In the genomic region with DNA sequence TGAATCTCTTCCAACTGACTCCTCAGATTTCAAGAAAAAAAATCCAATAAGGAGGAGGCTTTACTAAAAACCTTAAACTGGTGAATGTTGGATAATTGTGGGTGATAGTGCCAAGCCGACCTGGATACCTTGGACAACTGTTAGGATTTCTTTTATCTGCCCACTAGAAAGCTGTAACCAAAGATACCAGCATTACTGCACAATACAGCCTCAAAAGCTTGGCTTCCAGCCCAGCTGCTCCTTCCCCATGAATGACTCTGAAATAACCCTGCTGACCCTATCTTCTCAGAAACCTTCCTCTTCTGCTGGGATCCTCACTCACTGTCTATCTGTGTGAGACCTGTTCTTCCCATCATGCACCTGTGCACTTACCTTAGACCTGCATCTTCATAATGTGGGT, we compare ENCODE assay signal across 18 mouse cellular contexts.
A peak's percentile ranks its signal among the peaks of the same experiment; 100 is the strongest.
DNase-seq lines count a peak whose midpoint lies in the region; ATAC-seq and TF ChIP-seq lines count a peak whose summit lies in the region.
"Had no signal": no experiment of that assay in that cellular context is flagged by ENCODE, and none has a peak within 500 bp of the region (broad histone marks: within the 10 kb centered on the region; RNA-seq: fewer than 3 reads in every experiment).

No protein-coding gene starts in this region.

- TF ChIP-seq CTCF in liver, adult 2 months (IDR thresholded peaks at IDR 0.05; ENCODE audit: low read depth, low read length): no peak
- no peak for TF ChIP-seq CTCF in liver, postnatal 0 days (IDR thresholded peaks at IDR 0.05; ENCODE audit: low read depth)
- TF ChIP-seq CTCF in MEL (IDR thresholded peaks at IDR 0.05 in 2 of 3, conservative IDR thresholded peaks at IDR 0.05 in 1 of 3; ENCODE audit: control insufficient read depth in 1 of 3, insufficient read depth in 1 of 3, low read depth in 2 of 3, low read length in 3 of 3, poor library complexity in 1 of 3, severe bottlenecking in 1 of 3): no peak

- no peaks in the 10 kb centered on the region for H3K9me3 ChIP-seq in liver, postnatal 0 days (ENCODE audit: low read length)
- H3K9me3 ChIP-seq in MEL (replicated peaks; ENCODE audit: insufficient read depth, low read length): no peaks in the 10 kb centered on the region
- H3K9me3 ChIP-seq: embryonic facial prominence, embryonic 12.5 days; heart, embryonic 12.5 days; hindbrain, embryonic 10.5 days; hindbrain, embryonic 15.5 days had no signal

- no peak overlapping the region for H3K4me2 ChIP-seq in liver, postnatal 0 days (ENCODE audit: low read depth, low read length)
- H3K4me2 ChIP-seq: embryonic facial prominence, embryonic 12.5 days; heart, embryonic 12.5 days; hindbrain, embryonic 15.5 days had no signal

- no peak for TF ChIP-seq RAD21 in MEL (IDR thresholded peaks at IDR 0.05; ENCODE audit: low read depth, low read length)

- peak; percentile 43 for DNase-seq in cerebellum, postnatal 14 days
- DNase-seq in cerebellum, adult 9-10 months: no peak
- DNase-seq in liver, adult 2 months (ENCODE audit: extremely low read depth, low read depth, low spot score): no peak
- DNase-seq in liver, postnatal 0 days: no peak
- peak; percentile 82 for DNase-seq in MEL (ENCODE audit: low read depth, low spot score)
- DNase-seq in heart, adult 9 months (ENCODE audit: low spot score in 2 of 2): no peak
- DNase-seq in layer of hippocampus, adult 18-20 months (ENCODE audit: low spot score in 2 of 2): no peak
- DNase-seq: cerebellum, adult 11-12 months; cerebellum, postnatal 25 days; gastrocnemius, postnatal 14 days; heart, adult 2 months had no signal

- H3K9ac ChIP-seq in liver, adult 2 months (ENCODE audit: low read depth, low read length): no peak overlapping the region
- H3K9ac ChIP-seq in liver, postnatal 0 days (replicated peaks): no peak overlapping the region
- H3K9ac ChIP-seq in MEL (ENCODE audit: control insufficient read depth, low read depth, low read length, poor library complexity, severe bottlenecking): no peak overlapping the region
- H3K9ac ChIP-seq: embryonic facial prominence, embryonic 12.5 days; heart, embryonic 12.5 days; hindbrain, embryonic 15.5 days had no signal

- no peaks in the 10 kb centered on the region for H3K79me2 ChIP-seq in liver, adult 2 months (ENCODE audit: control insufficient read depth, insufficient read depth, low read length)
- no peaks in the 10 kb centered on the region for H3K79me2 ChIP-seq in MEL (ENCODE audit: control insufficient read depth, insufficient read depth, low read length, poor library complexity)

- TF ChIP-seq EP300 in liver, postnatal 0 days (IDR thresholded peaks at IDR 0.05; ENCODE audit: low read depth): no peak
- peak; percentile 88 to 94 for TF ChIP-seq EP300 in MEL (IDR thresholded peaks at IDR 0.05; ENCODE audit: low read depth in 1 of 2, low read length in 2 of 2)

- no peak overlapping the region for H3K4me3 ChIP-seq in liver, adult 2 months (ENCODE audit: insufficient read depth, low read depth, low read length)
- H3K4me3 ChIP-seq in liver, postnatal 0 days (ENCODE audit: low read depth, low read length): no peak overlapping the region
- H3K4me3 ChIP-seq in MEL (ENCODE audit: control insufficient read depth in 1 of 2, insufficient read depth in 1 of 2, low read depth in 2 of 2, low read length in 2 of 2): no peak overlapping the region
- H3K4me3 ChIP-seq: embryonic facial prominence, embryonic 12.5 days; heart, adult 2 months; heart, embryonic 12.5 days; hindbrain, embryonic 10.5 days; hindbrain, embryonic 15.5 days had no signal

- peaks cover 31% of the 10 kb centered on the region for H3K4me1 ChIP-seq in liver, adult 2 months (ENCODE audit: control insufficient read depth, insufficient read depth, low read length)
- no peaks in the 10 kb centered on the region for H3K4me1 ChIP-seq in liver, postnatal 0 days (ENCODE audit: insufficient read depth)
- peaks cover 3 to 5% of the 10 kb centered on the region in 2 experiments for H3K4me1 ChIP-seq in MEL (ENCODE audit: control insufficient read depth in 1 of 2, insufficient read depth in 2 of 2, low read length in 2 of 2)
- H3K4me1 ChIP-seq: embryonic facial prominence, embryonic 12.5 days; heart, embryonic 12.5 days; hindbrain, embryonic 10.5 days; hindbrain, embryonic 15.5 days had no signal

- no peak for ATAC-seq in liver, postnatal 0 days
- ATAC-seq in megakaryocyte progenitor cell, adult 5-6 weeks (replicated peaks; ENCODE audit: poor library complexity): peak; percentile 54
- ATAC-seq: forebrain, embryonic 16.5 days; inflammation-experienced regulatory T-cells, adult 6 months had no signal

- peaks cover 10% of the 10 kb centered on the region; the same call in 1 of the 2 replicates for H3K36me3 ChIP-seq in liver, adult 2 months (ENCODE audit: control insufficient read depth, insufficient read depth, low read length)
- peaks cover 41% of the 10 kb centered on the region for H3K36me3 ChIP-seq in liver, postnatal 0 days (replicated peaks; ENCODE audit: insufficient read depth, low read length)
- H3K36me3 ChIP-seq in MEL (ENCODE audit: control insufficient read depth in 1 of 2, insufficient read depth in 2 of 2, low read length in 2 of 2): peaks cover 0 to 3% of the 10 kb centered on the region in 2 experiments; a peak in 2 of 4 replicates

- 78% methylated on average over 1 of the region's 1 CpGs for WGBS in liver, adult 2 months
- WGBS in liver, postnatal 0 days (ENCODE audit: insufficient replicate concordance): 74% methylated on average over 1 of the region's 1 CpGs

- H3K27me3 ChIP-seq in liver, adult 2 months (ENCODE audit: control insufficient read depth, insufficient read depth, low read length): no peaks in the 10 kb centered on the region
- no peaks in the 10 kb centered on the region for H3K27me3 ChIP-seq in liver, postnatal 0 days (ENCODE audit: insufficient read depth, low read length)
- H3K27me3 ChIP-seq in MEL (ENCODE audit: control insufficient read depth in 1 of 2, insufficient read depth in 2 of 2, low read length in 2 of 2): no peaks in the 10 kb centered on the region
- H3K27me3 ChIP-seq: embryonic facial prominence, embryonic 12.5 days; heart, embryonic 12.5 days; hindbrain, embryonic 15.5 days had no signal

- TF ChIP-seq POLR2A in liver, adult 2 months (IDR thresholded peaks at IDR 0.05; ENCODE audit: extremely low read depth, insufficient read depth, low read length): no peak
- no peak for TF ChIP-seq POLR2A in MEL (IDR thresholded peaks at IDR 0.05; ENCODE audit: control insufficient read depth in 1 of 2, insufficient read depth in 1 of 2, low read depth in 1 of 2, low read length in 2 of 2, poor library complexity in 1 of 2)

- 0 out of 2 replicates have a peak overlapping the region, but pooled peaks have one; percentile 4 for H3K27ac ChIP-seq in liver, adult 2 months (replicated peaks; ENCODE audit: insufficient read depth, low read depth, low read length)
- H3K27ac ChIP-seq in liver, postnatal 0 days (ENCODE audit: low read depth): no peak overlapping the region
- H3K27ac ChIP-seq in MEL (ENCODE audit: control insufficient read depth, low read depth, low read length): no peak overlapping the region
- H3K27ac ChIP-seq: embryonic facial prominence, embryonic 12.5 days; heart, adult 2 months; hindbrain, embryonic 10.5 days; hindbrain, embryonic 15.5 days had no signal

TF ChIP-seq in MEL, 35 proteins besides CTCF, POLR2A, EP300 and RAD21 (continues in another document):
- TF ChIP-seq MAFK (IDR thresholded peaks at IDR 0.05; ENCODE audit: borderline replicate concordance, low read depth, low read length): no peak
- TF ChIP-seq CHD1 (IDR thresholded peaks at IDR 0.05; ENCODE audit: low read depth, low read length): no peak
- peak; percentile 89 for TF ChIP-seq TCF12 (IDR thresholded peaks at IDR 0.05; ENCODE audit: low read depth, low read length)
- TF ChIP-seq SIN3A (IDR thresholded peaks at IDR 0.05; ENCODE audit: low read length): no peak; the same call in 1 of the 2 replicates
- no peak for TF ChIP-seq BHLHE40 (IDR thresholded peaks at IDR 0.05; ENCODE audit: borderline replicate concordance, low read depth, low read length)
- TF ChIP-seq MAZ (IDR thresholded peaks at IDR 0.05; ENCODE audit: low read depth, low read length): no peak
- no peak for TF ChIP-seq MEF2A (IDR thresholded peaks at IDR 0.05; ENCODE audit: extremely low read depth, insufficient replicate concordance, low read depth, low read length, poor library complexity, severe bottlenecking)
- peak; percentile 66 for TF ChIP-seq TAL1 (IDR thresholded peaks at IDR 0.05; ENCODE audit: low read length)
- no peak for TF ChIP-seq KAT2A (conservative IDR thresholded peaks at IDR 0.05; ENCODE audit: low read depth, low read length)
- no peak for TF ChIP-seq USF1 (IDR thresholded peaks at IDR 0.05; ENCODE audit: low read depth, low read length)
- TF ChIP-seq NRF1 (IDR thresholded peaks at IDR 0.05; ENCODE audit: insufficient read depth, low read depth, low read length, poor library complexity, severe bottlenecking): no peak
- no peak for TF ChIP-seq USF2 (IDR thresholded peaks at IDR 0.05; ENCODE audit: borderline replicate concordance in 1 of 2, insufficient read depth in 1 of 2, low read depth in 1 of 2, low read length in 2 of 2)
- peak; percentile 89 for TF ChIP-seq GATA1 (IDR thresholded peaks at IDR 0.05; ENCODE audit: low read depth, low read length)
- TF ChIP-seq ZNF384 (IDR thresholded peaks at IDR 0.05; ENCODE audit: low read depth, low read length): peak; percentile 8; the same call in 1 of the 2 replicates
- TF ChIP-seq RCOR1 (IDR thresholded peaks at IDR 0.05; ENCODE audit: low read depth, low read length): peak; percentile 93
- TF ChIP-seq ZKSCAN1 (IDR thresholded peaks at IDR 0.05; ENCODE audit: low read depth, low read length): no peak
- TF ChIP-seq MXI1 (IDR thresholded peaks at IDR 0.05; ENCODE audit: low read depth, low read length): no peak; the same call in 1 of the 2 replicates
- TF ChIP-seq MYC (IDR thresholded peaks at IDR 0.05; ENCODE audit: low read depth, low read length): no peak
- no peak for TF ChIP-seq CHD2 (IDR thresholded peaks at IDR 0.05; ENCODE audit: low read length)
- no peak for TF ChIP-seq TBP (IDR thresholded peaks at IDR 0.05; ENCODE audit: low read depth, low read length)
- no peak for TF ChIP-seq E2F4 (IDR thresholded peaks at IDR 0.05; ENCODE audit: borderline replicate concordance, low read depth, low read length)
- no peak for TF ChIP-seq ELF1 (IDR thresholded peaks at IDR 0.05; ENCODE audit: low read depth, low read length)
- no peak for TF ChIP-seq HCFC1 (IDR thresholded peaks at IDR 0.05; ENCODE audit: low read depth, low read length)
- TF ChIP-seq GABPA (IDR thresholded peaks at IDR 0.05; ENCODE audit: low read depth, low read length): no peak
- no peak for TF ChIP-seq POLR2AphosphoS2 (IDR thresholded peaks at IDR 0.05; ENCODE audit: low read length)
- TF ChIP-seq MAX (IDR thresholded peaks at IDR 0.05; ENCODE audit: low read length): no peak
- no peak for TF ChIP-seq POLR2AphosphoS5 (IDR thresholded peaks at IDR 0.05; ENCODE audit: borderline replicate concordance, low read depth, low read length)
- peak; percentile 63; the same call in 1 of the 2 replicates for TF ChIP-seq MYB (IDR thresholded peaks at IDR 0.05; ENCODE audit: low read depth, low read length)

Comparison
In these comparisons a context has a peak if more than half of its experiments do, and no peak if none do; other contexts are left out.
1. DNase-seq: peak in cerebellum, postnatal 14 days (2 of 2) and MEL (single experiment); none in cerebellum, adult 9-10 months (single experiment), liver, adult 2 months (single experiment), liver, postnatal 0 days (single experiment), heart, adult 9 months (0 of 2) and layer of hippocampus, adult 18-20 months (0 of 2).